Mouse (Mus musculus) midbrain, postnatal 0 days (tissue): ENCODE results near the gene Orc5. TPM values are rescaled to one million over a fixed set of nuclear protein-coding genes. Genes with fewer than 3 reads are reported as not detected.

Experiments used
- ATAC-seq: fragments of 200-750 bp; cut with Nextera tagmentation; 2 replicates; pipeline ENCODE4 v1.8.0; 2017; ENCODE audit warnings: moderate number of reproducible peaks, mild to moderate bottlenecking, moderate TSS enrichment, moderate library complexity; ENCODE audit not compliant: low FRiP score
- DNase-seq: peaks from one replicate; pipeline ENCODE4 v3.0.0-alpha.2; 2015; ENCODE audit warnings: low spot score
- H3K27ac ChIP-seq: fragments of 300-500 bp; sonication (generic); 2 replicates; pipeline ENCODE4 v1.5.1; 2014; ENCODE audit warnings: low read depth, mild to moderate bottlenecking, low read length, mixed read lengths
- H3K27me3 ChIP-seq: fragments of 300-500 bp; sonication (generic); 2 replicates; pipeline ENCODE4 v1.6.1; 2014; ENCODE audit warnings: low read length, control low read depth, mixed read lengths; ENCODE audit not compliant: insufficient read depth
- H3K36me3 ChIP-seq: fragments of 300-500 bp; sonication (generic); 2 replicates; pipeline ENCODE4 v1.6.1; 2014; ENCODE audit warnings: low read length, control low read depth, mixed read lengths; ENCODE audit not compliant: insufficient read depth
- H3K4me1 ChIP-seq: fragments of 300-500 bp; sonication (generic); 2 replicates; pipeline ENCODE4 v1.6.1; 2014; ENCODE audit warnings: mild to moderate bottlenecking, control low read depth, antibody characterized with exemption, low read length, mixed read lengths; ENCODE audit not compliant: insufficient read depth
- H3K4me2 ChIP-seq: fragments of 300-500 bp; sonication (generic); 2 replicates; pipeline ENCODE4 v1.6.1; 2014; ENCODE audit warnings: low read depth, mild to moderate bottlenecking, low read length, mixed read lengths; ENCODE audit not compliant: poor library complexity, severe bottlenecking
- H3K4me3 ChIP-seq: fragments of 300-500 bp; sonication (generic); 2 replicates; pipeline ENCODE4 v1.5.1; 2014; ENCODE audit warnings: low read depth, mild to moderate bottlenecking, low read length, moderate library complexity
- H3K9ac ChIP-seq: fragments of 300-500 bp; sonication (generic); replicated peaks from 2 replicates; pipeline ENCODE4 v1.6.1; 2014; ENCODE audit warnings: mild to moderate bottlenecking, low read length, moderate library complexity, mixed read lengths; ENCODE audit not compliant: poor library complexity, severe bottlenecking
- H3K9me3 ChIP-seq: fragments of 300-500 bp; sonication (generic); 2 replicates; pipeline ENCODE4 v1.6.1; 2016; ENCODE audit warnings: low read length, control low read depth
- CTCF ChIP-seq: IDR thresholded peaks from 2 replicates; pipeline ENCODE4 v1.5.1; 2016; ENCODE audit warnings: antibody characterized with exemption, mild to moderate bottlenecking
- WGBS: fragments of 180-500 bp; shearing (Covaris S2); extraction: QIAGEN DNeasy Blood & Tissue Kit; methylation state at CpG from one replicate; pipeline ENCODE4 v1.1.7; 2014; 5-methylcytosine and 5-hydroxymethylcytosine counted together
- polyA plus RNA-seq: library from polyadenylated mRNA; unstranded; fragments of >200 nt; fragmentation: Nextera tagmentation; extraction: Ambion mirVana; gene quantifications from 2 replicates; pipeline ENCODE4 v1.2.1, GENCODE M21; 2015
- total RNA-seq: library from RNA; depleted of rRNA; stranded (reverse); fragments of >200 nt; gene quantifications from 2 replicates; pipeline ENCODE4 v1.2.3, GENCODE M21; 2014; rRNA removed

The Orc5 gene
- total and polyA plus RNA-seq, 2 experiments from 2014 or later: 27.7 to 28.5 TPM

DNA sequence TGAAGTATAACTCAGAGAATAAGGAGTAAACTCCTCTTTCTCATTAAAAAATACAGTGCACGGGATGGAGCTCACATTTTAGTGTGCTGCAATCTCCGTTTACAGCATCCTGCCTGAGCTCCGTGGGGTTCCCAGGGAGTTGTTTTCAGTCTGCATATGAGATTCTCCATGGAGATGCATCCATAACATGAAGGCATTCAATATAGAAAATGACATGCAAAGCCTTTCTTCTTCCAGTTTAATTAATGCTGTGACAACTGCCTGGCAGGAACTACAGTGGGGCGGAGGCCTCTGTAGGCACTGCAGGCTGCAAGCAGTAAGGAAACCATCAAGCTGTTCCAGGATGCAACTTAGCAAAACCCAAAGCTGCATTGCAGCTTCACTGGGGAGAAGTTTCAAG, 79.0 kb downstream of the Orc5 start:
- Histone ChIP-seq H3K4me3 (no peak overlapping the region), H3K27me3 (no peaks in the 10 kb centered on the region), H3K4me1 (no peaks in the 10 kb centered on the region), H3K36me3 (no peaks in the 10 kb centered on the region), H3K4me2 (no peak overlapping the region), H3K9ac (no peak overlapping the region), H3K9me3 (no peaks in the 10 kb centered on the region), H3K27ac (no peak overlapping the region)
- WGBS: 23% methylated on average over 4 of the region's 4 CpGs
- peak; percentile 68 for DNase-seq
- no peak for ATAC-seq
- TF ChIP-seq CTCF: no peak

- WGBS: 28% methylated on average over 15 of the region's 15 CpGs
- ATAC-seq: peak; percentile 63; the same call in 1 of the 2 replicates
- Histone ChIP-seq H3K9ac (no peak overlapping the region), H3K4me2 (no peak overlapping the region), H3K27me3 (no peaks in the 10 kb centered on the region), H3K4me1 (no peaks in the 10 kb centered on the region), H3K9me3 (no peaks in the 10 kb centered on the region), H3K27ac (no peak overlapping the region), H3K36me3 (no peaks in the 10 kb centered on the region), H3K4me3 (no peak overlapping the region)
- no peak for TF ChIP-seq CTCF
- peak; percentile 72 for DNase-seq
These were observed 97.2 kb downstream of the Orc5 start for GRCm38 (mm10) chr5:22452871-22453661.

- no peak for DNase-seq
- Histone ChIP-seq H3K4me2 (no peak overlapping the region), H3K27ac (no peak overlapping the region), H3K36me3 (no peaks in the 10 kb centered on the region), H3K4me3 (no peak overlapping the region), H3K9ac (no peak overlapping the region), H3K27me3 (no peaks in the 10 kb centered on the region), H3K4me1 (no peaks in the 10 kb centered on the region), H3K9me3 (no peaks in the 10 kb centered on the region)
- no peak for ATAC-seq
- no peak for TF ChIP-seq CTCF
- WGBS: 36% methylated on average over 9 of the region's 9 CpGs
These were observed 97.8 kb downstream of the Orc5 start for GRCm38 (mm10) chr5:22452452-22452851.

DNA sequence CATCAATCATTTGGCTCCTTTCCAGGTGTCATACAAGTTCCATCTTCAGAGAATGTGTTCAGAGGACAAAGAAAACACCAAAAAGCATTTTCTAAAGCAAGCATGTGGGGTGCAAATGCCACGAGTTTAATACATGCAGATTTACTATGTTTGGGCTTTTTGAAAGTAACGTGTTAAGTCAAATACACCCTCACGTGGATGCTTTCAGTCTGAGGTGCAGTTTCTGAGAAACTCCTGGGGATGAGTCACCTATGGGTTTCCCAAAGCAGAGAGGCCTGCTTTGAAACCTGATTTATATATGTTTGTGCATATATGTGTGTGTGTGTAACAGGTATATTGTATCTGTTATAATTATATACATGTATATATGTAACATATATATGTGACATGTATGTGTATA, 98.5 kb downstream of the Orc5 start:
- ATAC-seq: no peak
- no peak for DNase-seq
- H3K36me3 ChIP-seq: no peaks in the 10 kb centered on the region
- no peaks in the 10 kb centered on the region for H3K27me3 ChIP-seq
- no peak overlapping the region for H3K4me2 ChIP-seq
- no peak for TF ChIP-seq CTCF
- no peak overlapping the region for H3K4me3 ChIP-seq
- no peak overlapping the region for H3K27ac ChIP-seq
- H3K4me1 ChIP-seq: no peaks in the 10 kb centered on the region
- WGBS: 60% methylated on average over 3 of the region's 3 CpGs
- no peaks in the 10 kb centered on the region for H3K9me3 ChIP-seq
- no peak overlapping the region for H3K9ac ChIP-seq

GRCm38 (mm10) chr5:22449492-22449891, 100.7 kb downstream of the Orc5 start:
- 83% methylated on average over 3 of the region's 3 CpGs for WGBS
- no peak overlapping the region for H3K9ac ChIP-seq
- no peaks in the 10 kb centered on the region for H3K4me1 ChIP-seq
- H3K4me3 ChIP-seq: no peak overlapping the region
- H3K27me3 ChIP-seq: no peaks in the 10 kb centered on the region
- H3K27ac ChIP-seq: no peak overlapping the region
- ATAC-seq: no peak
- TF ChIP-seq CTCF: no peak
- DNase-seq: no peak
- no peaks in the 10 kb centered on the region for H3K36me3 ChIP-seq
- no peak overlapping the region for H3K4me2 ChIP-seq
- no peaks in the 10 kb centered on the region for H3K9me3 ChIP-seq

Other genes starting within 250 kb of the Orc5 start
- 157 and 189 TPM in 2 replicates for gene Reln, start 205.7 kb downstream of the Orc5 start, total RNA-seq
- 25.0 and 25.3 TPM in 2 replicates for gene Reln, start 205.7 kb downstream of the Orc5 start, polyA plus RNA-seq
- gene Lhfpl3, start 195.6 kb upstream of the Orc5 start, total RNA-seq: 70.0 and 72.5 TPM in 2 replicates
- gene Lhfpl3, start 195.6 kb upstream of the Orc5 start, polyA plus RNA-seq: 50.7 and 51.8 TPM in 2 replicates